Mouse (Mus musculus) E14TG2a.4 (cell line): ENCODE data around the gene Ccdc62.

ENCODE experiments used
- H3K27me3 ChIP-seq: 2 replicates; pipeline ENCODE4 v1.6.1; 2014; ENCODE audit warnings: low read length, control low read depth; ENCODE audit not compliant: insufficient read depth
- H3K36me3 ChIP-seq: 2 replicates; pipeline ENCODE4 v1.6.1; 2014; ENCODE audit warnings: low read length, control low read depth; ENCODE audit not compliant: insufficient read depth
- H3K4me1 ChIP-seq: replicated peaks from 2 replicates; pipeline ENCODE4 v1.6.1; 2014; ENCODE audit warnings: low read depth, low read length, control low read depth
- H3K4me3 ChIP-seq: replicated peaks from 2 replicates; pipeline ENCODE4 v1.5.1; 2014; ENCODE audit warnings: mild to moderate bottlenecking, low read length
- H3K9me3 ChIP-seq: 2 replicates; pipeline ENCODE4 v1.6.1; 2014; ENCODE audit warnings: low read length, control low read depth
- CTCF ChIP-seq: conservative IDR thresholded peaks from 2 replicates; pipeline ENCODE4 v1.5.1; 2014; ENCODE audit warnings: low read length
- NANOG ChIP-seq: IDR thresholded peaks from 2 replicates; pipeline ENCODE4 v1.6.1; 2014; ENCODE audit warnings: borderline replicate concordance, low read length, mixed read lengths
- POU5F1 ChIP-seq: IDR thresholded peaks from 2 replicates; pipeline ENCODE4 v1.6.1; 2014; ENCODE audit warnings: low read length, borderline replicate concordance

The Ccdc62 gene

DNA sequence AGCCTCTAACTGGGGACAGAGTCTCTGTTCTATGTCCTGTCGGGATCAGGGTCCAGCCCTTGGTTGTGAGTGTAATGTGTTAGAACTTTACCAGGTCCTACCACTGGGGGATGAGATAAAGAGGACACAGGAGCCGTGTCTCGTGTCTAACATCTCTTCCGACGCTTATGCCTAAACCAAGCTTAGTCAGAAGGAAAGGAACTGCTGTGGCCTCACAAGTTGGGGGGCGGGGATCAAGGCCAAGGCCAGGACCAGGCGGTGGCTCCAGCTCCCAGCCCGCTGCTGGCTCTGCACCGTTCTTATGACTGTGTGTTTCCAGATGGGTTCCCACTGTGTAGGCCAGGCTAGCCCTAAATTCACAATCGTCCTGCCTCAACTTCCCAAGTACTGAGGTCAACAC is 82.4 kb downstream of the Ccdc62 start:
- no peaks in the 10 kb centered on the region for H3K9me3 ChIP-seq
- H3K27me3 ChIP-seq, result no peaks in the 10 kb centered on the region
- peaks cover 67% of the 10 kb centered on the region for H3K4me1 ChIP-seq
- H3K36me3 ChIP-seq, result peaks cover 20% of the 10 kb centered on the region
- H3K4me3 ChIP-seq, result no peak overlapping the region; the same call in 1 of the 2 replicates
- no peak for TF ChIP-seq POU5F1

DNA sequence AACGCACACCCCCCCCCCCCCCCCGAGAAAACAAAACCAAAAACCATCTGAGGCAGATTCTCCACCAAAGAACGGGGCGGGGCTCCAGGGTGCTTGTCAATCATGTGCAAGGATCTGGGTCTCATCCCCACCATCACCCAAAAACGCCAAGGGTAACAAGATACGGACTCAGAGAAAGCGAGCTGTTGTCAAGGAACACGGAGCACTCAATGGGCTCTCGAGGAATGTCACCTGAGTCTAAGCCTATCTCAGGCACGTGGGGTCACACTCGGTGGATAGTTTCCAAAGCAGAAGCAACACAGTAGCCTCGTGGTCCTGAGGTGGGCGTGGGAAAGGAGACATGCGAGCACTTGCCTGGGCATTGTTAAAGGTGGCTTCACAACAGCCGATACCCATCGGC is 83.3 kb downstream of the Ccdc62 start:
- peaks cover 70% of the 10 kb centered on the region for H3K4me1 ChIP-seq
- H3K36me3 ChIP-seq, result peaks cover 12% of the 10 kb centered on the region
- no peaks in the 10 kb centered on the region for H3K27me3 ChIP-seq
- TF ChIP-seq CTCF (no peak), POU5F1 (no peak), NANOG (no peak)
- H3K4me3 ChIP-seq, result no peak overlapping the region; the same call in 1 of the 2 replicates
- no peaks in the 10 kb centered on the region for H3K9me3 ChIP-seq

GRCm38 (mm10) chr5:124014180-124014579 is 83.7 kb downstream of the Ccdc62 start:
- H3K4me1 ChIP-seq, result peaks cover 72% of the 10 kb centered on the region
- no peak for TF ChIP-seq CTCF
- no peak for TF ChIP-seq NANOG
- no peak for TF ChIP-seq POU5F1
- no peaks in the 10 kb centered on the region for H3K27me3 ChIP-seq
- no peak overlapping the region for H3K4me3 ChIP-seq
- H3K36me3 ChIP-seq, result peaks cover 7% of the 10 kb centered on the region
- no peaks in the 10 kb centered on the region for H3K9me3 ChIP-seq

DNA sequence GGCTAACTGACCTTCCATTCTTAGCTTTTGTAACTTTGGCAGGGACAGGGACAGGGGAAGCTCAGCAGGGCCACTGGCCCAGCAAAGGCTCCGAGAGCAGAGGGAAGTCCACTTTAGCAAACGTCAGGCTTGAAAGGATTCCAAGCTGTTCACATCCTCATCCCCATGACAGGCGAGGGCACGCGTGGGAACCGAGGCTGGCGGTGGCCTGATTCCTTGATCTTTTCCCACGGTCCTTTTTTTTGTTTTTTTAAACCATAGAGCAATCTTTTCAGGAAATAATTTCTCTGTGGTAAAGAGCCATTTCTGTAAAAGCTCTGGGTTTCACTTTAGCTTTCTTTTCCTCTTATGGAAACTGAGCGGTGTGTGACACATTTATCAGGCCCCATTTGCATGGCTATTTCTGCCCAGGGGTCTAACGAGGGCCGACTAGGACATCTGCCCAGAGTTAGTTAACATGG is 84.3 kb downstream of the Ccdc62 start:
- Histone ChIP-seq H3K36me3 (peaks cover 3% of the 10 kb centered on the region; the same call in 1 of the 2 replicates), H3K9me3 (no peaks in the 10 kb centered on the region), H3K4me1 (peaks cover 74% of the 10 kb centered on the region), H3K27me3 (no peaks in the 10 kb centered on the region), H3K4me3 (no peak overlapping the region)
- TF ChIP-seq CTCF, result no peak
- no peak for TF ChIP-seq POU5F1
- no peak for TF ChIP-seq NANOG

GRCm38 (mm10) chr5:124015727-124016126 is 85.2 kb downstream of the Ccdc62 start:
- Histone ChIP-seq H3K9me3 (no peaks in the 10 kb centered on the region), H3K4me1 (peaks cover 78% of the 10 kb centered on the region)

DNA sequence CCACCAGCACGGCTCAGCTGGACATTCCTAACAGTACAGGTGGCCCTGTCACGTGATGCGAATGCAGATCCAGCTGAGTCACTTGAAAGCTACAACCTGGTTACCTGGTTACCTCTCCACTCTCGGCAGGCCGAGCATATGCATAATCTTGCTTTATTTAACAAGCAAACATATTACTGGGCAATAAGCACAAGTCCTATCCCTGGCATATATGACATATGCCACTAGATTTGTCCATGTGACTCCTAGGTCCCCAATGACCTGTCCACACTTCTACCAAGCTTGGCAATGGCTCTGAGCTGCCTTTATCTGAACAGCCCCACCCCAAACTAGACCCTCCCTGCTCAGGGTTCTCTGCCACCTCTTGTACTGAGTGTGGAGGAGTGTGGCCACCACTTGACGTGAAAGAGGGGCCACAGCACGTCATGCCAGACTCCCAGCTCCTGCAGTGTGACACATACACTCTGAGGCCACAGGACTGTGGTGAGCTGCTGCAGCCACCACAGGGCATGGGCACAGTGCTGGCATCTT is 85.9 kb downstream of the Ccdc62 start:
- Histone ChIP-seq H3K4me1 (peaks cover 72% of the 10 kb centered on the region), H3K4me3 (no peak overlapping the region), H3K27me3 (no peaks in the 10 kb centered on the region), H3K36me3 (no peaks in the 10 kb centered on the region), H3K9me3 (no peaks in the 10 kb centered on the region)
- no peak for TF ChIP-seq NANOG
- no peak for TF ChIP-seq CTCF
- no peak for TF ChIP-seq POU5F1

More at GRCm38 (mm10) chr5:124015727-124016126, 85.2 kb downstream of the Ccdc62 start:
- Histone ChIP-seq H3K27me3 (no peaks in the 10 kb centered on the region), H3K4me3 (no peak overlapping the region), H3K36me3 (no peaks in the 10 kb centered on the region)
- TF ChIP-seq CTCF, result no peak
- no peak for TF ChIP-seq NANOG
- TF ChIP-seq POU5F1, result no peak

GRCm38 (mm10) chr5:124017941-124018340 is 87.5 kb downstream of the Ccdc62 start:
- Histone ChIP-seq H3K4me1 (peaks cover 59% of the 10 kb centered on the region), H3K9me3 (no peaks in the 10 kb centered on the region), H3K36me3 (peaks cover 3% of the 10 kb centered on the region; the same call in 1 of the 2 replicates), H3K4me3 (no peak overlapping the region), H3K27me3 (no peaks in the 10 kb centered on the region)
- no peak for TF ChIP-seq NANOG

- Histone ChIP-seq H3K4me1 (peaks cover 54% of the 10 kb centered on the region), H3K27me3 (no peaks in the 10 kb centered on the region), H3K9me3 (no peaks in the 10 kb centered on the region), H3K36me3 (peaks cover 3% of the 10 kb centered on the region; the same call in 1 of the 2 replicates), H3K4me3 (no peak overlapping the region)
- TF ChIP-seq NANOG (no peak), CTCF (no peak), POU5F1 (no peak)
These were observed 88.2 kb downstream of the Ccdc62 start for GRCm38 (mm10) chr5:124018651-124019050.
